In genomic region chr8:78254374-78254773, GRCm38 (mm10) we compare ENCODE assay signal across 15 mouse cellular contexts. TPM values are rescaled to one million over a fixed set of nuclear protein-coding genes. Genes with fewer than 3 reads are reported as not detected.
DNase-seq lines count a peak whose midpoint lies in the region; ATAC-seq lines count a peak whose summit lies in the region.
"Had no signal": no experiment of that assay in that cellular context is flagged by ENCODE, and none has a peak within 500 bp of the region (broad histone marks: within the 10 kb centered on the region; RNA-seq: fewer than 3 reads in every experiment).

No protein-coding gene starts in this region.

- ATAC-seq in hindbrain, embryonic 14.5 days (ENCODE audit: low FRiP score) = peak; percentile 68; the same call in 1 of the 2 replicates
- ATAC-seq in hindbrain, embryonic 12.5 days (ENCODE audit: low FRiP score) = no peak
- ATAC-seq in inflammation-experienced regulatory T-cells, adult 6 months = no peak

- H3K27ac ChIP-seq in hindbrain, embryonic 14.5 days = no peak overlapping the region
- no peak overlapping the region for H3K27ac ChIP-seq in hindbrain, embryonic 12.5 days
- H3K27ac ChIP-seq: liver, embryonic 14.5 days had no signal

- no peak overlapping the region for H3K9ac ChIP-seq in hindbrain, embryonic 14.5 days
- no peak overlapping the region for H3K9ac ChIP-seq in hindbrain, embryonic 12.5 days
- H3K9ac ChIP-seq: heart, embryonic 12.5 days; liver, embryonic 14.5 days had no signal

- no peaks in the 10 kb centered on the region for H3K4me1 ChIP-seq in hindbrain, embryonic 14.5 days (replicated peaks; ENCODE audit: control insufficient read depth, insufficient read depth, low read length)
- peaks cover 4% of the 10 kb centered on the region; the same call in 1 of the 2 replicates for H3K4me1 ChIP-seq in hindbrain, embryonic 12.5 days
- H3K4me1 ChIP-seq: heart, embryonic 12.5 days had no signal

- no peak overlapping the region for H3K4me3 ChIP-seq in hindbrain, embryonic 14.5 days (replicated peaks; ENCODE audit: low read length)
- H3K4me3 ChIP-seq in hindbrain, embryonic 12.5 days = no peak overlapping the region
- H3K4me3 ChIP-seq: heart, embryonic 12.5 days had no signal

- H3K4me2 ChIP-seq in hindbrain, embryonic 14.5 days (replicated peaks) = no peak overlapping the region
- no peak overlapping the region for H3K4me2 ChIP-seq in hindbrain, embryonic 12.5 days (replicated peaks)
- H3K4me2 ChIP-seq: heart, embryonic 12.5 days had no signal

- H3K9me3 ChIP-seq in hindbrain, embryonic 14.5 days (ENCODE audit: control insufficient read depth, low read length) = no peaks in the 10 kb centered on the region
- H3K9me3 ChIP-seq in hindbrain, embryonic 12.5 days (replicated peaks) = no peaks in the 10 kb centered on the region
- H3K9me3 ChIP-seq: heart, embryonic 12.5 days had no signal

- no peaks in the 10 kb centered on the region for H3K27me3 ChIP-seq in hindbrain, embryonic 14.5 days (ENCODE audit: control insufficient read depth, insufficient read depth, low read length)
- H3K27me3 ChIP-seq in hindbrain, embryonic 12.5 days = no peaks in the 10 kb centered on the region
- H3K27me3 ChIP-seq: heart, embryonic 12.5 days had no signal

- peak; percentile 38 for DNase-seq in hindbrain, embryonic 14.5 days (ENCODE audit: low spot score)
- peak; percentile 12 for DNase-seq in right cerebral cortex, postnatal 14 days
- no peak for DNase-seq in right cerebral cortex, postnatal 36 days (ENCODE audit: low spot score in 2 of 2)
- peak; percentile 69 to 79 for DNase-seq in cerebellum, postnatal 25 days
- DNase-seq in retina, postnatal 7 days (ENCODE audit: low read depth, low spot score) = peak; percentile 19
- DNase-seq in testis, postnatal 10 days (ENCODE audit: low spot score) = no peak
- DNase-seq: kidney, postnatal 10 days had no signal

- WGBS in hindbrain, embryonic 14.5 days = 61% methylated on average over 4 of the region's 4 CpGs
- 76% methylated on average over 4 of the region's 4 CpGs for WGBS in hindbrain, embryonic 12.5 days

- no peaks in the 10 kb centered on the region for H3K36me3 ChIP-seq in hindbrain, embryonic 14.5 days (replicated peaks; ENCODE audit: control insufficient read depth, insufficient read depth)
- no peaks in the 10 kb centered on the region for H3K36me3 ChIP-seq in hindbrain, embryonic 12.5 days
- H3K36me3 ChIP-seq: heart, embryonic 12.5 days had no signal

RNA-seq across cellular contexts. Expression of gene Ttc29, which starts 41.3 kb away (rescaled TPM):
- polyA plus RNA-seq in hindbrain, embryonic 14.5 days (2014; fragmentation: Nextera tagmentation; extraction: Ambion mirVana) = 0.60 and 1.1 TPM in 2 replicates
- polyA plus RNA-seq in hindbrain, embryonic 12.5 days (2016; fragmentation: Nextera tagmentation; extraction: Ambion mirVana) = 1.2 and 1.8 TPM in 2 replicates
- polyA plus RNA-seq in inflammation-experienced regulatory T-cells, adult 6 months (2017; shearing (Covaris generic)) = not detected
- polyA plus RNA-seq: heart, embryonic 12.5 days; intestine, embryonic 14.5 days; liver, embryonic 14.5 days; neural tube, embryonic 11.5 days; stomach, embryonic 14.5 days; urinary bladder, adult 2 months had no signal

Comparison
In these comparisons a context has a peak if more than half of its experiments do, and no peak if none do; other contexts are left out.
1. DNase-seq: peak in hindbrain, embryonic 14.5 days (single experiment), right cerebral cortex, postnatal 14 days (single experiment), cerebellum, postnatal 25 days (2 of 2) and retina, postnatal 7 days (single experiment); none in right cerebral cortex, postnatal 36 days (0 of 2) and testis, postnatal 10 days (single experiment).